Mouse (Mus musculus) E14TG2a.4 (cell line): ENCODE data around the gene Zscan22.

ENCODE experiments used
- H3K27me3 ChIP-seq: 2 replicates; pipeline ENCODE4 v1.6.1; 2014; ENCODE audit warnings: low read length, control low read depth; ENCODE audit not compliant: insufficient read depth
- H3K36me3 ChIP-seq: 2 replicates; pipeline ENCODE4 v1.6.1; 2014; ENCODE audit warnings: low read length, control low read depth; ENCODE audit not compliant: insufficient read depth
- H3K4me1 ChIP-seq: replicated peaks from 2 replicates; pipeline ENCODE4 v1.6.1; 2014; ENCODE audit warnings: low read depth, low read length, control low read depth
- H3K4me3 ChIP-seq: replicated peaks from 2 replicates; pipeline ENCODE4 v1.5.1; 2014; ENCODE audit warnings: mild to moderate bottlenecking, low read length
- H3K9me3 ChIP-seq: 2 replicates; pipeline ENCODE4 v1.6.1; 2014; ENCODE audit warnings: low read length, control low read depth
- CTCF ChIP-seq: conservative IDR thresholded peaks from 2 replicates; pipeline ENCODE4 v1.5.1; 2014; ENCODE audit warnings: low read length
- NANOG ChIP-seq: IDR thresholded peaks from 2 replicates; pipeline ENCODE4 v1.6.1; 2014; ENCODE audit warnings: borderline replicate concordance, low read length, mixed read lengths
- POU5F1 ChIP-seq: IDR thresholded peaks from 2 replicates; pipeline ENCODE4 v1.6.1; 2014; ENCODE audit warnings: low read length, borderline replicate concordance

Gene Zscan22

GRCm38 (mm10) chr7:12949032-12949871 is 51.6 kb downstream of the Zscan22 start:
- Histone ChIP-seq H3K27me3 (no peaks in the 10 kb centered on the region), H3K4me1 (peaks cover 23% of the 10 kb centered on the region), H3K9me3 (no peaks in the 10 kb centered on the region), H3K36me3 (no peaks in the 10 kb centered on the region), H3K4me3 (peak overlapping the region; percentile 84)
- TF ChIP-seq NANOG (no peak), CTCF (no peak), POU5F1 (no peak)

GRCm38 (mm10) chr7:12949872-12950229 is 52.2 kb downstream of the Zscan22 start:
- no peaks in the 10 kb centered on the region for H3K27me3 ChIP-seq
- H3K4me3 ChIP-seq: peak overlapping the region; percentile 84
- H3K36me3 ChIP-seq: no peaks in the 10 kb centered on the region
- TF ChIP-seq CTCF (no peak), NANOG (no peak), POU5F1 (no peak)
- H3K9me3 ChIP-seq: no peaks in the 10 kb centered on the region
- peaks cover 25% of the 10 kb centered on the region for H3K4me1 ChIP-seq

DNA sequence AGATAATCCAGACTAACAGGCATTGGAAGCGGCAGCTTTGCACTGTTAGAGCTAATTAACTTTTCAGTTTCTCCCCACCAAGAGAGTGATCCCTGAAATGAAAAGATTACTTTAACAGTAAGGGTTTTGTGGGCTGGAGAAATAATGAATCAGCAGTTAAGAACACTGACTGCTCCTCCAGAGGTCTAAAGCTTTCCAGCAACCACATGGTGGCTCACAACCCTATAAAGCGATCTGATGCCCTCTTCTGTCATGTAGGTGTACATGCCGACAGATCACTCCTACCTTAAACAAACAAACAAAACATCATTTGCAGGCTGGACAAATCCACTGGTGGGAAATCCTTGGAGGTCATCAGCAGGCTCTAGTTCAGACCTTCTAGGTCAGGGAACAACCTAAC is 57.3 kb downstream of the Zscan22 start:
- no peaks in the 10 kb centered on the region for H3K36me3 ChIP-seq
- H3K27me3 ChIP-seq: no peaks in the 10 kb centered on the region

GRCm38 (mm10) chr7:12957511-12957910 is 59.9 kb downstream of the Zscan22 start:
- Histone ChIP-seq H3K9me3 (no peaks in the 10 kb centered on the region), H3K36me3 (no peaks in the 10 kb centered on the region), H3K27me3 (no peaks in the 10 kb centered on the region), H3K4me3 (no peak overlapping the region), H3K4me1 (peaks cover 41% of the 10 kb centered on the region)
- TF ChIP-seq CTCF: no peak
- no peak for TF ChIP-seq POU5F1
- TF ChIP-seq NANOG: no peak

More for the DNA sequence above, 57.3 kb downstream of the Zscan22 start:
- peaks cover 39% of the 10 kb centered on the region for H3K4me1 ChIP-seq
- H3K9me3 ChIP-seq: no peaks in the 10 kb centered on the region
- no peak overlapping the region for H3K4me3 ChIP-seq
- TF ChIP-seq NANOG (no peak), POU5F1 (no peak), CTCF (no peak)
